Mouse (Mus musculus): ENCODE data around the gene Vmn1r73. TPM values are rescaled to one million over a fixed set of nuclear protein-coding genes. Genes with fewer than 3 reads are reported as not detected.

Vmn1r73 gene
- polyA plus RNA-seq (2012; rRNA removed): not detected in 2 replicates

- 96% methylated on average over 1 of the region's 1 CpGs for WGBS
- no peak for DNase-seq (ENCODE audit: low read depth, low spot score)
Measured at GRCm38 (mm10) chr7:11729966-11730365, at the start of gene Vmn1r73. Gene Vmn1r73, plus strand, starts transcription at chr7:11730266.

Other genes with a start within 250 kb of the Vmn1r73 start
- gene Zscan4-ps2, start 216.0 kb upstream of the Vmn1r73 start, polyA plus RNA-seq (2012; rRNA removed): not detected in 2 replicates
- not detected in 2 replicates for gene Zscan4-ps3, start 121.0 kb upstream of the Vmn1r73 start, polyA plus RNA-seq (2012; rRNA removed)
- not detected in 2 replicates for gene Vmn1r72, start 50.1 kb upstream of the Vmn1r73 start, polyA plus RNA-seq (2012; rRNA removed)
- not detected in 2 replicates for gene Vmn1r74, start 103.7 kb downstream of the Vmn1r73 start, polyA plus RNA-seq (2012; rRNA removed)
- not detected in 2 replicates for gene Vmn1r75, start 144.4 kb downstream of the Vmn1r73 start, polyA plus RNA-seq (2012; rRNA removed)
- not detected in 2 replicates for gene Vmn1r76, start 207.9 kb downstream of the Vmn1r73 start, polyA plus RNA-seq (2012; rRNA removed)